Mouse (Mus musculus): ENCODE measurements around the gene Gabpb2. TPM values are rescaled to one million over a fixed set of nuclear protein-coding genes. Genes with fewer than 3 reads are reported as not detected.

The Gabpb2 gene
- polyA plus RNA-seq, 1 experiment from 2014 or later = 4.2 TPM

DNA sequence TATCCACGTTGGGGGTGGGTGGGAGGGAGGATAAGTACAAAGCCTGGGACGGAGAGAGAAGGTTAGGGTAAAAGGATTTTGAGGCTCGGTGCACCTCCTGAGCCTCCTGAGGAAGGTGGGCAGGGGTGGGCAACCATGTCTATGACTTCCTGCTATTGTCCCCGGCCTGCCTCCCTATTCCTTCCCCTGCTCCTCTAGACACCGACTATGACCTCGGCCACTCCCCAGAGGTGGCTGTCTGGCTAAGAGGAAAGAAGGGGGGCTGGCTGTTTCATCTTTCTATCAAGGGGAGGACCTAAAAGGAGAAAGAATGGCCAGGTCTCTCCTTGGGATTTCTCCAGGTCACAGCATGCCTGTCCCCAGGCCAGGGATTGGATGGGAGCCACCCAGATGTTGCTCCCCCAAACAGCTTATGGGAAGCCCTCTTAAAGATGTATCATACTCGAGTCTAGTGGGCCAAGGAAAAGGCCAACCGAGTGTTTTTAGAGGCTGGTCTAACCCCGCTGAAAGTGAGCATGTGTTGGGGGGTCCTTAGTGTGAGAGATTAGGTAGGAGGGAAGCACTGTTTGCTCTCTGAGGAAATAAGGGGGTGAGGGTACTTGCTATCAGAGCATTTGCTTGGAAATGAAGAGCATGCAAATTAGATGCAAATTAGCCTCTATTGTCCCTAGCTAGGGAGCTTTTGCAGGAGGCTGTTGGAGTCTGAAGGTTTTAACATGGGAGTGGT is 55.9 kb downstream of the Gabpb2 start:
- H3K27ac ChIP-seq (replicated peaks; ENCODE audit: low read depth, low read length) = peak overlapping the region; percentile 87
- 2% methylated on average over 9 of the region's 9 CpGs for WGBS
- peak overlapping the region; percentile 98 for H3K4me3 ChIP-seq (replicated peaks; ENCODE audit: low read depth, low read length)
- H3K9ac ChIP-seq (replicated peaks; ENCODE audit: low read length) = peak overlapping the region; percentile 93
- H3K9me3 ChIP-seq (ENCODE audit: control insufficient read depth, low read length) = no peaks in the 10 kb centered on the region
- no peaks in the 10 kb centered on the region for H3K27me3 ChIP-seq (ENCODE audit: control insufficient read depth, insufficient read depth, low read length)
- H3K36me3 ChIP-seq (ENCODE audit: control insufficient read depth, insufficient read depth, low read length) = peaks cover 27% of the 10 kb centered on the region
- peak overlapping the region; percentile 78 for H3K4me2 ChIP-seq (ENCODE audit: low read length)
- no peak for ATAC-seq (ENCODE audit: low FRiP score, low TSS enrichment)
- DNase-seq = peak; percentile 60
- H3K4me1 ChIP-seq (ENCODE audit: control insufficient read depth, insufficient read depth, low read length) = peaks cover 30% of the 10 kb centered on the region

DNA sequence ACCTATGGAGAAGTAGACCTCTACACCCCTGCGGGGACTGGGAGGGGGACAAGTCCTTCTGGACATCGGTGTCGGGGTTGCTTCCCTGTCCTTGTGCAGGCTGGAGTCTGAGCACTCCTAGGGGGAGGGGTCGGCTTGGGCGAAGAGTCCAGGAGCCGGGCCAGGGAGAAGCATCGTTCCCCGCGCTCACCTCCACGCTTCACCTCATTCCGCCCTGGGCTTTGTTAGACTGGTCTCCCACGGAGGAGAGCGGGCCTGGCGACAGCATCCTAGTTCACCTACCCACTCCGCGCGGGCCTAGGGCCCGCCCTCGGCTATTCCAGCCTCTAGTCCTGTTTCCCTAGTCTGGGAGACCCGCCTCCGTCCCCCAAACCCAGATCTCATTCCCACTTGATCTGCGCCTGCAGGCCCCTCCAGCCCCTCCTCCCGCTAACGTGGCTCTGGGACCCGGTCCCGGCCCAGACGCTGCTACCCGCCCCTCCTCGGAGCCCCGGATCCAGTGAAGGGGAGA is 56.6 kb downstream of the Gabpb2 start:
- peak; percentile 66 for DNase-seq
- H3K4me1 ChIP-seq (ENCODE audit: control insufficient read depth, insufficient read depth, low read length) = peaks cover 30% of the 10 kb centered on the region
- ATAC-seq (ENCODE audit: low FRiP score, low TSS enrichment) = peak; percentile 31
- H3K4me2 ChIP-seq (ENCODE audit: low read length) = peak overlapping the region; percentile 78
- no peaks in the 10 kb centered on the region for H3K27me3 ChIP-seq (ENCODE audit: control insufficient read depth, insufficient read depth, low read length)
- H3K36me3 ChIP-seq (ENCODE audit: control insufficient read depth, insufficient read depth, low read length) = peaks cover 21% of the 10 kb centered on the region
- H3K4me3 ChIP-seq (replicated peaks; ENCODE audit: low read depth, low read length) = peak overlapping the region; percentile 98
- peak overlapping the region; percentile 87 for H3K27ac ChIP-seq (replicated peaks; ENCODE audit: low read depth, low read length)
- under 1% methylated on average over 30 of the region's 30 CpGs for WGBS
- H3K9me3 ChIP-seq (ENCODE audit: control insufficient read depth, low read length) = no peaks in the 10 kb centered on the region
- peak overlapping the region; percentile 93 for H3K9ac ChIP-seq (replicated peaks; ENCODE audit: low read length)

DNA sequence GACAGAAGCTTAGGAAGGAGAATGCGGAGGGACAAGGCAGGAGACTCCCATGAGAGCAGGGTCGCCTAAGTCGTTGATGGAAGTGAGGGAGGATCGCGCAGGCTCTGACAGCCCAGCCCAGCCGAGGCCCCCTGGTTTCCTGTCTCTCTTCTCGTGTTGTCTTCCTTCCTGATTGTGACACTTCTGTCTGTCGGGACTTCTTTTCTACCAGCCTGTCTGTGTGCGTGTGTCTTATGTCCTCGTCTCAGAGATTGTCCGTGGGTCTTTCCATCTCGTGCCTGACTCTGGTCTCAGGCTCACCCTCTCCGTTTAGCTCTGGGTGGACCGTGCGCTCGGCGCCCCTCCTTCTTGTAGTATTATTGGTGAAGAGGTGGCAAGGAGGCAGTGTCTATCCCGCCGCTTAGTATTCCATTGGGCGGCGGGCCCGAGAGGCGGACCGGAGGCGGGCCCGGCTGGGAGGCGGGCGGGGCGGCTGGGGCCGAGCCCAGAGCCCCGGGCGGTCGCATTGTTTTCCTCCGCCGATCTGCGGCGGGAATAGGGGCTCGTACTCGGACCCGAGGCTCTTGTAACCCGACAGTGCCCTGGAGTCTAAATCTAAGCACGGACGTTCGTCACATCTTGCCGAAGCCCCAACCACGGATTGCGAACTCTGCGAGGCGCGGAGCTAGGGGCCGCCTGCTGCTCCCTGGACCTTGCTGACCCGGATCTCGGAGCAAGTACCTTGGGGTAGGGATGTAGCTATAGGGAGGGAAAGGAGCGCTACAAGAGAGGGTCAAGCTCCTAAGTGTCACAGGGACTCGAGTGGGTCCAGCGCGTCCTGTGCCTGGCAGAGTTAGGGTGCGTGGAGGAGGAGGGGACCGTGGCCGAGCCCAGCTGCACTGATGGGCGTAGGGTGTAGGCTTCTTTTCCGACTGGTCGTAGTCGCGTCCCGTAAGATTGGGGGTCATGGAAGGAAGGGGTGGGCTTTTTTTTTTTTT is 57.4 kb downstream of the Gabpb2 start, which contains the start of gene Sema6c:
Gene Sema6c (plus strand): TSS at position 471 of the 977 bp plus-strand sequence.
- peak; percentile 95 for DNase-seq
- Histone ChIP-seq H3K9ac (replicated peaks; ENCODE audit: low read length) (peak within 1 kb of the TSS; percentile 93), H3K4me2 (ENCODE audit: low read length) (peak within 1 kb of the TSS; percentile 78), H3K4me3 (replicated peaks; ENCODE audit: low read depth, low read length) (peak within 1 kb of the TSS; percentile 98), H3K9me3 (ENCODE audit: control insufficient read depth, low read length) (no peaks in the 10 kb centered on the region), H3K27me3 (ENCODE audit: control insufficient read depth, insufficient read depth, low read length) (no peaks in the 10 kb centered on the region), H3K36me3 (ENCODE audit: control insufficient read depth, insufficient read depth, low read length) (peaks cover 14% of the 10 kb centered on the region), H3K27ac (replicated peaks; ENCODE audit: low read depth, low read length) (peak within 1 kb of the TSS; percentile 87), H3K4me1 (ENCODE audit: control insufficient read depth, insufficient read depth, low read length) (peaks cover 30% of the 10 kb centered on the region)
- WGBS = under 1% methylated on average over 66 of the region's 66 CpGs
- peak; percentile 95 for ATAC-seq (ENCODE audit: low FRiP score, low TSS enrichment)

DNA sequence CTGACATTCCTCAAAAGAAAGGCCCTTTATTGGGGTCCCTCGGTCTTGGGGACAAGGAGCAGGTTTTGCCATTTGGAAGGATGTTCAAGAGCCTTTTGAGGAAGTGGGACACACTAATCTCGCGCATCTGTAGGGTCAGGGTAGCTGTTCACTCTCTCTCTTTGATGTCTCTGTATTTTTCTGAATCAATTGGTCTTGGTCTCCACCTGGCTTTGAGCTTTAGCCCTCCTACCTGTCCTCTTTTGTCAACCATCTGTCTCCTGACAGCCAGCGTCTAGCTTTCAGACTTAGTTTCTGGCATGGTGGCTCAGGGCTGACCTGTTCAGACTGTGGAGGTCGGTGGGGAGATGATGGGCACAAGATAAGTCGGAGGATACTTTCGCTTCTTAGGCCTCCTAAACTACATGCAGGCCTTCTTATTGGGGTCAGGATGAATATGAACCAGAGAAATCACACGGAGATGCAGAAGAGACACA is 58.2 kb downstream of the Gabpb2 start:
- H3K9me3 ChIP-seq (ENCODE audit: control insufficient read depth, low read length) = no peaks in the 10 kb centered on the region
- H3K9ac ChIP-seq (replicated peaks; ENCODE audit: low read length) = peak overlapping the region; percentile 41
- peak overlapping the region; percentile 87; the same call in 1 of the 2 replicates for H3K27ac ChIP-seq (replicated peaks; ENCODE audit: low read depth, low read length)
- WGBS = 14% methylated on average over 8 of the region's 8 CpGs
- ATAC-seq (ENCODE audit: low FRiP score, low TSS enrichment) (no peak), DNase-seq (no peak)
- H3K27me3 ChIP-seq (ENCODE audit: control insufficient read depth, insufficient read depth, low read length) = no peaks in the 10 kb centered on the region
- peak overlapping the region; percentile 78 for H3K4me2 ChIP-seq (ENCODE audit: low read length)
- H3K4me3 ChIP-seq (replicated peaks; ENCODE audit: low read depth, low read length) = peak overlapping the region; percentile 98
- H3K36me3 ChIP-seq (ENCODE audit: control insufficient read depth, insufficient read depth, low read length) = peaks cover 7% of the 10 kb centered on the region
- H3K4me1 ChIP-seq (ENCODE audit: control insufficient read depth, insufficient read depth, low read length) = peaks cover 29% of the 10 kb centered on the region

DNA sequence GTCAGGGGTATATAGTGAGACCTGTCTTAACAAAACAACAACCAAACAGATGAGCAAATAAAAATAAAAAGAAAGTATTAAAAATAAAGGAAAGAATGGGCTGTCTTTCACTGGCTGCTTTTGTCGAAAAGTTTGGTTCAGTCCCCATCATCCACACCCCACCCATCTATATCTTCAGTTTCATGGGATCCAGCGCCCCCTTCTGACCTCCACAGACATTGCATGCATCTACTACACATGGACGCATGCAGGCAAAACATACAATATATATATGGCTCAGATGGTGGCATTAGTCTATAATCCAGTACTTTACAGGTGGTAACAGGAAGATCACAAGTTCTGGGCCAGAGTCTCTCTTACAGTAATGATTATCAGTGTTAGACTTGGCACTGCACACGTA is 63.8 kb downstream of the Gabpb2 start:
- H3K27ac ChIP-seq (replicated peaks; ENCODE audit: low read depth, low read length) = no peak overlapping the region
- DNase-seq (peak; percentile 22), ATAC-seq (ENCODE audit: low FRiP score, low TSS enrichment) (no peak)
- no peak overlapping the region for H3K4me2 ChIP-seq (ENCODE audit: low read length)
- no peak overlapping the region for H3K9ac ChIP-seq (replicated peaks; ENCODE audit: low read length)
- no peaks in the 10 kb centered on the region for H3K9me3 ChIP-seq (ENCODE audit: control insufficient read depth, low read length)
- WGBS = 53% methylated on average over 4 of the region's 4 CpGs
- no peak overlapping the region for H3K4me3 ChIP-seq (replicated peaks; ENCODE audit: low read depth, low read length)
- no peaks in the 10 kb centered on the region for H3K27me3 ChIP-seq (ENCODE audit: control insufficient read depth, insufficient read depth, low read length)
- no peaks in the 10 kb centered on the region for H3K36me3 ChIP-seq (ENCODE audit: control insufficient read depth, insufficient read depth, low read length)
- H3K4me1 ChIP-seq (ENCODE audit: control insufficient read depth, insufficient read depth, low read length) = no peaks in the 10 kb centered on the region

DNA sequence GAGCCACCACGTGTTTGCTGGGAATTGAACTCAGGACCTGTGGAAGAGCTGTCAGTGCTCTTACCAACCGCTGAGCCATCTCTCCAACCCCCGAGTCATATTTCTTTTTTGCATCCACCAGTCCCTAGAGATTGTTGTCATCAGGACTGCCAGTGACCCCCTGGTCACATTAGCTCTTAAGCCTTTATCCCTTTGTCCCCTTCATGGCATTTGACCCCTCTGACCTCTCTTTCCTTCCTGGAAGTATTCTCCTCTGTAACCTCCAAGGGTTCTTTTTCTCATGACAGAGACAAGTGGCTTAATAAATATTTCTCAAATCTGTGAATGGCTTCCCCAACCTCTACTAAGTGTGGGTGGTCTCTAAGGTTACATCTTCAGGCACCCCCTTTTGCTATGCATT is 69.8 kb downstream of the Gabpb2 start:
- no peaks in the 10 kb centered on the region for H3K27me3 ChIP-seq (ENCODE audit: control insufficient read depth, insufficient read depth, low read length)
- ATAC-seq (ENCODE audit: low FRiP score, low TSS enrichment) (no peak), DNase-seq (no peak)
- 54% methylated on average over 3 of the region's 3 CpGs for WGBS
- H3K4me3 ChIP-seq (replicated peaks; ENCODE audit: low read depth, low read length) = no peak overlapping the region
- H3K4me2 ChIP-seq (ENCODE audit: low read length) = no peak overlapping the region
- no peaks in the 10 kb centered on the region for H3K9me3 ChIP-seq (ENCODE audit: control insufficient read depth, low read length)
- no peak overlapping the region for H3K9ac ChIP-seq (replicated peaks; ENCODE audit: low read length)
- no peaks in the 10 kb centered on the region for H3K36me3 ChIP-seq (ENCODE audit: control insufficient read depth, insufficient read depth, low read length)
- no peaks in the 10 kb centered on the region for H3K4me1 ChIP-seq (ENCODE audit: control insufficient read depth, insufficient read depth, low read length)
- H3K27ac ChIP-seq (replicated peaks; ENCODE audit: low read depth, low read length) = no peak overlapping the region

DNA sequence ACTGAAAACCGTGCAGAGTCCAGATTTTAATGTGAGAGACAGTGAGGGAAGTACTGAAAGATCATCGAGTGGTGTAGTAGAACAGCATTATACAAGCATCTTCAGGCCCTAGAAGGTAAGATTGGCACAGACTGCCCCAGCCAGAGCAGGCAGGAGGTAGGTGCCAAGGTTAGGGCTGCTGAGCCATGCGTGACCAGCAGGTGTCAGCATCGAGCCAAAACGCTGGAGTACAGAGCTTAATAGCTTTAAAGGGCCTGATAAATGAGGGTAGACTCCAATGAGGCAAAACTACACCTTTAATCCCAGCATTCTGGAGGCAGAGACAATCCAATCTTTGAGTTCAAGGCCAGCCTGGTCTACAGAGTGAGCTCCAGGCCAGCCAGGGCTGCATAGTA is 75.1 kb downstream of the Gabpb2 start:
- H3K4me1 ChIP-seq (ENCODE audit: control insufficient read depth, insufficient read depth, low read length) = no peaks in the 10 kb centered on the region
- no peak overlapping the region for H3K9ac ChIP-seq (replicated peaks; ENCODE audit: low read length)
- no peaks in the 10 kb centered on the region for H3K27me3 ChIP-seq (ENCODE audit: control insufficient read depth, insufficient read depth, low read length)
- no peak overlapping the region for H3K27ac ChIP-seq (replicated peaks; ENCODE audit: low read depth, low read length)
- WGBS = 12% methylated on average over 5 of the region's 5 CpGs
- DNase-seq (peak; percentile 90), ATAC-seq (ENCODE audit: low FRiP score, low TSS enrichment) (peak; percentile 76)
- no peak overlapping the region for H3K4me2 ChIP-seq (ENCODE audit: low read length)
- no peak overlapping the region for H3K4me3 ChIP-seq (replicated peaks; ENCODE audit: low read depth, low read length)
- peaks cover 24% of the 10 kb centered on the region for H3K36me3 ChIP-seq (ENCODE audit: control insufficient read depth, insufficient read depth, low read length)
- H3K9me3 ChIP-seq (ENCODE audit: control insufficient read depth, low read length) = no peaks in the 10 kb centered on the region

DNA sequence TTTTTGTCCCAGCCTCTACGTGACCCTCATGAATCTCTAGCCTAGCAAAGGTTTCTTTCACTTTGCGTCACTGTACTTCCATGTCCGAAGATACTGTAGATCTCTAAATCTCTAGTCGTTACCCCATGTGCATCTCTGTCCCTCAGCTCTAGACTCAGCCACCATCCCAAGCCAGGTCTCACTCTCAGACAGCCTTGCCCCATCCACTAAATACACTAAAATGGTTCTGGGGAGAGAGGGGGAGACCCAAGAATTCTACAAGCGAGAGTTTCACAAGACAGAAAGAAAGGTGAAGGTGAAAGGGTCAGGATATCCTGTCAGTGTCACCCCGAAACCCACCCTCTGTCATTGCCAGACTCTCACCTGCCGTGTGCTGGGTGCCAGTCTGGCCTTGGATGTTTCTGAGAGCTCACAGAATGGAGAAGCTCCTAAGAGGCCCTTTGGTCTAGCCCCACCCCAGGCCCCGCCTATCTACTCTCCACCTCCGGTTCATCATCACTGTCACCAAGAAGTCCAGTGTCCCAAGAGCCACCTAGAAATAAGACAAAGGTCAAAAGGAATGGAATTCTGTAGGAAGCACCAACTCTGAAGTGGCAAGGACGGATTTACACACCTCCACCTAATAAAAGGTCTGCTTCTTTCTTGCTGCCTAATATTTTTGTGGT is 75.6 kb downstream of the Gabpb2 start, which contains the start of gene Tnfaip8l2:
Gene Tnfaip8l2 (minus strand): TSS at position 409 of the 665 bp plus-strand sequence.
- Histone ChIP-seq H3K27me3 (ENCODE audit: control insufficient read depth, insufficient read depth, low read length) (no peaks in the 10 kb centered on the region), H3K4me1 (ENCODE audit: control insufficient read depth, insufficient read depth, low read length) (no peaks in the 10 kb centered on the region), H3K36me3 (ENCODE audit: control insufficient read depth, insufficient read depth, low read length) (peaks cover 24% of the 10 kb centered on the region), H3K4me3 (replicated peaks; ENCODE audit: low read depth, low read length) (no peak within 1 kb of the TSS), H3K9ac (replicated peaks; ENCODE audit: low read length) (no peak within 1 kb of the TSS), H3K4me2 (ENCODE audit: low read length) (no peak within 1 kb of the TSS), H3K9me3 (ENCODE audit: control insufficient read depth, low read length) (no peaks in the 10 kb centered on the region), H3K27ac (replicated peaks; ENCODE audit: low read depth, low read length) (no peak within 1 kb of the TSS)
- ATAC-seq (ENCODE audit: low FRiP score, low TSS enrichment) (no peak), DNase-seq (no peak)
- WGBS = 85% methylated on average over 10 of the region's 10 CpGs

Measured in midbrain, embryonic 14.5 days (tissue).